8 mouse cellular contexts compared by ENCODE assay signal in the genomic region with DNA sequence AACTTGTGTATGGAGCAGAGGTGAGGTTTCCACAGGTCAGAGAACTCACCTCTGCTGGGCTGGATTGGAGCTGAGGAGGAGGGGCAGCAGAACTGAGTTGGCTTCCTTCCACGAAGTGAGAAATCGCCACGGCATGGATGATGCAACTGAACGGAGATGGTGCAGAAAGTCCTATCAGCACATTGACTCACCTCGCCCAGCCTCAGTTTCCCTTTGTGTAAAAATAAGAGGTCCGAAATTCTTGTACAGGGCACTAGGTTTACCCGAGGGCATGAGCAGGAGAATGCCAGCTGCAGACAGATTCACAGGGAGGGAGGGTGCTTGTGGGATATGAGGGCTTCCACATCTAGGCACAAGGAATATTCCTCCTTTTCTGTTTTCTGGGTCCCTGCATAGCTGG.
DNase-seq lines count a peak whose midpoint lies in the region; ATAC-seq lines count a peak whose summit lies in the region.

No protein-coding gene starts in this region.

- DNase-seq in cerebellum, adult 9-10 months, result peak; percentile 35
- DNase-seq in cerebellum, adult 11 months, result no peak
- DNase-seq in MN1 (ENCODE audit: low spot score), result peak; percentile 61
- DNase-seq in heart, embryonic 10.5 days (ENCODE audit: low spot score), result no peak
- DNase-seq in frontal cortex, postnatal 36 days (ENCODE audit: low spot score in 2 of 2), result no peak
- DNase-seq in embryo, embryonic 10.5 days (ENCODE audit: low spot score), result no peak
- no peak for DNase-seq in gastrocnemius, adult 8-10 months (ENCODE audit: low spot score in 2 of 2)

- H3K27ac ChIP-seq in heart, embryonic 10.5 days, result peak overlapping the region; percentile 96
- peak overlapping the region; percentile 94; the same call in 1 of the 2 replicates for H3K27ac ChIP-seq in lung, embryonic 15.5 days

- peaks cover 12% of the 10 kb centered on the region for H3K4me1 ChIP-seq in heart, embryonic 10.5 days
- peaks cover 16% of the 10 kb centered on the region for H3K4me1 ChIP-seq in lung, embryonic 15.5 days

- ATAC-seq in lung, embryonic 15.5 days (ENCODE audit: borderline replicate concordance, extremely low read depth, low FRiP score, low TSS enrichment), result no peak

- no peak overlapping the region for H3K4me3 ChIP-seq in heart, embryonic 10.5 days
- H3K4me3 ChIP-seq in lung, embryonic 15.5 days, result no peak overlapping the region

- peaks cover 38% of the 10 kb centered on the region for H3K27me3 ChIP-seq in heart, embryonic 10.5 days (ENCODE audit: insufficient read depth, poor library complexity, severe bottlenecking)
- peaks cover 29% of the 10 kb centered on the region for H3K27me3 ChIP-seq in lung, embryonic 15.5 days

- H3K4me2 ChIP-seq in lung, embryonic 15.5 days, result peak overlapping the region; percentile 85; the same call in 1 of the 2 replicates

- H3K9ac ChIP-seq in lung, embryonic 15.5 days, result no peak overlapping the region

- H3K9me3 ChIP-seq in heart, embryonic 10.5 days, result no peaks in the 10 kb centered on the region
- H3K9me3 ChIP-seq in lung, embryonic 15.5 days, result no peaks in the 10 kb centered on the region

- 47% methylated on average over 7 of the region's 7 CpGs for WGBS in heart, embryonic 10.5 days
- WGBS in lung, embryonic 15.5 days, result 41% methylated on average over 7 of the region's 7 CpGs

- H3K36me3 ChIP-seq in heart, embryonic 10.5 days, result no peaks in the 10 kb centered on the region
- H3K36me3 ChIP-seq in lung, embryonic 15.5 days, result no peaks in the 10 kb centered on the region

Comparison
In these comparisons a context has a peak if more than half of its experiments do, and no peak if none do; other contexts are left out.
1. DNase-seq: peak in cerebellum, adult 9-10 months (single experiment) and MN1 (single experiment); none in cerebellum, adult 11 months (single experiment), heart, embryonic 10.5 days (single experiment), frontal cortex, postnatal 36 days (0 of 2), embryo, embryonic 10.5 days (single experiment) and gastrocnemius, adult 8-10 months (0 of 2).